Mouse (Mus musculus) subcutaneous adipose tissue, adult 2 months (tissue): ENCODE measurements around the gene Rab14. TPM values are rescaled to one million over a fixed set of nuclear protein-coding genes. Genes with fewer than 3 reads are reported as not detected.

Experiments
- polyA plus RNA-seq: library from polyadenylated mRNA; depleted of rRNA; stranded (reverse); fragments of >200 nt; gene quantifications from 2 replicates; pipeline ENCODE4 v1.2.3, GENCODE M21; 2012; ENCODE audit warnings: low replicate concordance; rRNA removed

The Rab14 gene
- polyA plus RNA-seq = 46.8 and 76.1 TPM in 2 replicates

GRCm38 (mm10) chr2:35200898-35201668 is at the start of gene Rab14:
Gene Rab14, minus strand, starts transcription at chr2:35201120.

Other genes starting within 250 kb of the Rab14 start
- 10.3 and 11.0 TPM in 2 replicates for gene Traf1, start 239.3 kb downstream of the Rab14 start, polyA plus RNA-seq
- 0.13 and 0.43 TPM in 2 replicates for gene Hc, start 139.7 kb downstream of the Rab14 start, polyA plus RNA-seq
- gene AI182371, start 99.6 kb downstream of the Rab14 start, polyA plus RNA-seq = 0.23 and 0.46 TPM in 2 replicates
- gene Cntrl, start 91.6 kb downstream of the Rab14 start, polyA plus RNA-seq = 11.7 and 14.2 TPM in 2 replicates
- gene Gsn, start 55.3 kb upstream of the Rab14 start, polyA plus RNA-seq = 2,476 and 8,158 TPM in 2 replicates
- 75.7 and 137 TPM in 2 replicates for gene Stom, start 135.9 kb upstream of the Rab14 start, polyA plus RNA-seq
- gene 4930568D16Rik, start 166.6 kb upstream of the Rab14 start, polyA plus RNA-seq = not detected in 2 replicates
- gene 4930402F06Rik, start 196.1 kb upstream of the Rab14 start, polyA plus RNA-seq = not detected in 2 replicates